Mouse (Mus musculus): ENCODE results near the gene Zfp617.
"Not testable (repeated sequence)": the region's sequence is repeated elsewhere in the genome, so short reads cannot be mapped to it uniquely, and the experiment has no call there.

The Zfp617 gene

GRCm38 (mm10) chr8:71908309-71909261, at the start of gene Zfp617, which contains the start of gene Zfp882:
Gene Zfp617, plus strand, starts transcription at chr8:71908635.
Gene Zfp882, plus strand, starts transcription at chr8:71908608.
- DNase-seq: peak; percentile 93

- DNase-seq: not testable (repeated sequence)
Observed at GRCm38 (mm10) chr8:71861551-71861950, 46.9 kb upstream of the Zfp617 start.

DNA sequence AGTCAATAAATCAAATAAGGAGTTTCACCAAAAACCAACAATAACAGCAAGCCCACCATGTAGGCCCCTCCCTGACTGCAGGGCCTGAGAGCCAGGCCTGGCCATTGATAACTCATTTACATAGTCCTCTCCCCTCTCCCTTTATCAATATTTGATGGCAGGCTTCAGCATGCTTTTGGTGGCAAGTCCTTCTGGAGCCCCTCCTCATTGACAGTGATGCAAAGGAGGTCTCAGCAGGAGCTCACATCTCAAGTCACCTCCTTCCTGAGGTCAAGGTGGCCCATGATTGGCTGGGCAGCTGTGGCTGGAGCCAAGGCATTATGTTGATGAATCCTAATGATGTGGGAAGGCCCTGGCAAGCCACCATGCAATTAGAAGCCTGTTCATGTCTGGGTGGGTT, 46.4 kb upstream of the Zfp617 start:
- DNase-seq: not testable (repeated sequence)

GRCm38 (mm10) chr8:71881618-71882274, 26.7 kb upstream of the Zfp617 start, which contains the start of gene Zfp709:
Gene Zfp709, plus strand, starts transcription at chr8:71882019.
- DNase-seq: peak; percentile 77

DNA sequence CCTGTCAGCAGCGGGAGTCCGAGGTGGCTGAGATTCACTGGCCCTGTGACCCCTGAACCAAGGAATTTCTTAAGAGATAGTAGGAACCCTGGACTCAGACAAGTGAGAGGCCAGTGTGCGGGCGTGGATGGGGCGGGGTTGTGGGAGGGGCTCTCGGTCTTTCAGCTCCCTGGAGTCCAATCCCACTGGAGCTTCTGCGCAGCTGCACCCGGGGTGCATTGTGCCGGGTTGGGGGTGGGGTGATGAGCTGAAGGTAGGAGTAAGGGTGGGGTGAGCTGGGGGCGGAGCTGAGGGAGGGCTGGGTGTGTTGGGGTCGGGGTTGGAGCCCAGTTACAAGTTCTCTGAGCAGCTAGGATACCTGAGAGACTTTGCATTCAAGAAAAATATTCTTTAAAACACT, 7.8 kb upstream of the Zfp617 start:
- DNase-seq: not testable (repeated sequence)

DNA sequence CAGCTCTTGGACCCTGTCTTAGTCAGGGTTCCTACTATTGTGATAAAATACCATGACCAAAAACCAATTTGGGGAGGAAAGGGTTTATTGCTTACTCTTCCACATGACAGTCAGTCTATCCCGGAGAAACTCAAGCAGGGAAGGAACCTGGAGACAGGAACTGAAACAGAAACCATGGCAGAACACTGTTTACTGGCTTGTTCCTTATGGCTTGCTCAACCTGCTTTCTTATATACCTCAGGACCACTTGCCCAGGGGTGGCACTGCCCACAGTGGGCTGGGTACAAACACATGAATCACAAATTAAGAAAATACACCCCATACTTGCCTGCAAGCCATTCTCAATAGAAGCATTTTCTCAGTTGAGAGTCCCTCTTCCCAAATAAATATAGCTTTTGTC, 5.4 kb upstream of the Zfp617 start:
- DNase-seq: not testable (repeated sequence)

DNA sequence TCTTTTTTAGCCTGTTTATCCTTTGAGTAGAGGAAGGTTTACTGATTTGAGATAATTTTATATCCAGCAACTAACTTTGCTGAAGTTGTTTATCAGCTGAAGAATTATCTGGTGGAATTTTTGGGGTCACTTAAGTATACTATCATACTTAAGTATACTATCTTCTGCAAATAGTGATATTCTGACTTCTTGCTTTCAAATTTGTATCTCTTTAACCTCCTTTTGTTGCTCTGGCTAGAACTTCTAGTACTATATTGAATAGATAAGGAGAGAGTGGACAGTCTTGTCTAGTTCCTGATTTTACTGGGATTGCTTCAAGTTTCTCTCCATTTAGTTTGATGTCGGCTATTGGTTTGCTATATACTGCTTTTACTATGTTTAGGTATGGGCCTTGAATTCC, 1.6 kb upstream of the Zfp617 start:
- no peak for DNase-seq

GRCm38 (mm10) chr8:71907798-71908257, 607 bp upstream of the Zfp617 start:
- no peak for DNase-seq

- DNase-seq: no peak
Observed at GRCm38 (mm10) chr8:71912286-71912685, 3.9 kb downstream of the Zfp617 start.

DNA sequence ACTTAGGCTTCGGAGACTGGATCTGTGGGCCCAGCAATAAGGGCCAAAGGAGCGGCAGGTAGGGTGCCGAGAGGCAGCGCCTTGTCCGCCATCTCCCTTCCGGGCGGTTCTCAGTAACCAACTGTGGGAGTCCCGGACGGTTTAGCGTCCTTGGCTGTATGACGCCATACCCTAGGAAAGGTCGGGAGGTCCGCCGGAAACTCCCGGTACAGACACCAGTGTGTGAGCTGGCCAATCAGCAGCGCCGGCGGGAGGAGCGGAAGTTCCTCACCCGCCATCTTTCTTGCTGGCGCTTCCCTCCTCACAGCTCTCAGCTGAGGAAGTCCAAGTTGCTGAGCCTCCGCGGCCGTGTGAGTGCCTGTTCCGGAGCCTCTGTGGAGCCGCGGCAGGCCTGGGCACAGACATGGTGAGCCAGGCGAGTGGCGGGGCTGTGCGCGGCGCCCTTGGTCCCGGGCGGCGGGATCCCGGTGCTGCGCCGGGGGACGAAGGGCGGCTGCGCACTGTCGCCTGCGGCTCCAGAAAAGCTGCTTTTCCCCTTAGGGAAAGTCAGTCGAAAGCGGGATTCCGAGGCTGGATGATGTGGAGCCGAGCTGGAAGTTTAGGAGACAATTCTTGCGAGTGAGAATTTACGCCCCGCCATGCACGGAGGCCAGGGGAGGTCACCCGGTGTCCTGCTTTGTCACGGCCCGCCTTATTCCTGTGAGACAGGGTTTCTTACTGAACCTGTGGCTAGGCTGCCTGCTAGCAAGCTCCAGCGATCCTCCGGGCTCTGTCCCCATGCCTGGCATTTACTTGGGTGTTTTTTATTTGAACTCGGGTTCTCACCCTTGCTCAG, 14.3 kb downstream of the Zfp617 start:
- peak; percentile 97 for DNase-seq

GRCm38 (mm10) chr8:71925791-71926190, 17.4 kb downstream of the Zfp617 start:
- no peak for DNase-seq

- no peak for DNase-seq
Observed at GRCm38 (mm10) chr8:71926551-71926950, 18.1 kb downstream of the Zfp617 start.

DNA sequence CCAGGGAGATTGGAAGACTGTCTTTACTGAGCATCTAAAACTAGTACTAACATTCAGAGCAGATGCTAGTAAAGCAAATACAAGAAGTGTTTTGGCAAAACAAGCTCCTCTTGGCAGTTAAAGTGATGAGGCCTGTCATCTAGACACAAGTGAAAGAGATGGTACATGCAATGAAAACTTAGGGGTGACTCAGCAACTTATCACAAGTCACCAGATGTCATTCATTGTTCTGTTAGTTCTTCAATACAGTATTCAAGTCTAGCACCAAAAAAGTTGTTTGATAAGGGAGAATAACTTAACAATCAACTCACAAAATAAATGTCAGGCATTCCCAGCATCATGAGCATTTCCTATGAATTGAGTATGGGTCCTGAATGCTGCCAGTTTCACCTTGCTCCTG, 19.3 kb downstream of the Zfp617 start:
- no peak for DNase-seq

GRCm38 (mm10) chr8:71938037-71938436, 29.6 kb downstream of the Zfp617 start:
- not testable (repeated sequence) for DNase-seq

GRCm38 (mm10) chr8:71940293-71941208, 32.1 kb downstream of the Zfp617 start:
- DNase-seq: no peak

DNA sequence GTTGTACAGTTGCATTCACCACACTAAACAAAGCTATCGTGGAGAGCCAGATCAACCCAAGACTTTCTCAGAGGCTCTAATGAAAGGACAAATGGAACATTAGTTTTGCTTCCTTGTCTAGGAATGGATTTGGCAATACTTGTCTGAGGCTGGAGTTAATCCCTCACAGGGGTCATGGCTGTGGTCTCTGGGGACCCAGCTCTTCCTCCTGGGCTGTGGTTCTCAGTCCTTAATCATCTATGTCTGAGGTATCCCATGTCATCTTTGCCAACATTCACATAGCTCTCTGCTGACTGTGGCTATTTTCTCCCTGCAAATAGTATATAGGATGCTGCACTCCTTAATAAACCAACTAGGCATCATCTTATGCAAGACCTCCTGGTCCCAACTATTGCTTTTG, 33.3 kb downstream of the Zfp617 start:
- DNase-seq: no peak

GRCm38 (mm10) chr8:71948624-71949023, 40.2 kb downstream of the Zfp617 start:
- no peak for DNase-seq

DNA sequence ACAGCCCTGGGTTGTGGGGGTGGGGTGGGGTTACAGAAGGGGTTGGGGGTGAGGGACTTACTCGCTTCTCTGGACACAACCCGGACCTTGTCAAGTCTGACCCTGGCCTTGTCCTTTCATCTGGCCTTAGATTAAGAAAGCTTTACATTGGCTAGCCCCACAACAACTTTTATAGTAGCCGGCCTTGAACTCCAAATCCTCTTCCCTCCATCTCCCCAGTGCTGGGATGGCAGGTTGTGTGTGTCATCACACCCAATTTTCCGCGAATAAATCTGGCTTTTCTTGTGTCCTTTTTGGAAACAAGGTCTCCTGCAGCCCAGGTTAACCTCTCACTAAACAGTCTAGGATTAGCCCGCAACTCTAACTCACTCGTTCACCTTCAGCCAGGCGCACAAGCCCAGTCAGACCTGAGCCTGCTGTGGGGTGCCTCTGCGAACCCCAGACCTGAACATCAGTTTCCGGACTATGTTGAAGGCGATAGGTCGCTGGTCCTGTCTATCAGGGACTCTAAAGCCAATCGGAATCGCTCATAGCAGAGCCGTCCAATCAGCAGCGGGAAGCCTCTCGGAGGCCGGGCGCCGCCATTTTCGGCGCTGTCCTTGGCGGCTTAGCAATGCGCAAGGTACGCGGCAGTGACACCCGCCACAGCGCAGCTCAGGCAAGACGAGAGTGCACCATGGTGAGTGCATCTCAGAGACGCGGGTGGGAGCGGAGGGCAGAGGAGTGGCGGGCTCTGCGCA, 42.2 kb downstream of the Zfp617 start, which contains the start of gene Zfp961:
TSS of gene Zfp961 (plus strand) at position 557 of the 740 bp plus-strand sequence.
- DNase-seq: peak; percentile 99

- peak; percentile 21 for DNase-seq
Observed at GRCm38 (mm10) chr8:71951436-71952161, 43.2 kb downstream of the Zfp617 start.

DNA sequence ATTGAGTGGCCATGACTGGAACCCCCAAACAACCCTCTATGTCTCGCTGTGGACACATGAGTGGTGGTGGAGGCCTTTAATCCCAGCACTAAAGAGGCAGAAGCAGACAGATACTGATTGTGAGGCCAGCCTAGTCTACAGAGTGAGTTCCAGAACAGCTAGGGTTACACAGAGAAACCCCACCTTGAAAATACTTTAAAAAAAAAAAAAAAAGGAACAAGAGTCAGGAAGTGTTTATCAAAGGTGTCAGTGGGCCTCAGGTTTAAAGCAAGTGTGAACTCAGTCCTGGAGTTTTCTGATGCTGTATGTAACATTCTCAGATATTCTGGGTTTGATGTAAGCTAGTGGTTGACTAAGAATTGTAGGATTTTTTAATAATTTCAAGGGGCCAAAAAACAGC, 44.1 kb downstream of the Zfp617 start:
- no peak for DNase-seq
